Mouse (Mus musculus) small intestine, adult 10 weeks (tissue): Measurements from ENCODE around the gene Zscan4b. TPM values are rescaled to one million over a fixed set of nuclear protein-coding genes. Genes with fewer than 3 reads are reported as not detected.

Experiments used
- polyA plus RNA-seq: library from polyadenylated mRNA; stranded (reverse); fragments of 350-450 nt; fragmentation: Illumina TruSeq; extraction: RNeasy Lipid Tissue Mini Kit (QIAGEN cat#74804); gene quantifications from one replicate; pipeline ENCODE4 v1.2.3, GENCODE M21; 2014; ENCODE audit warnings: low replicate concordance

The Zscan4b gene
- polyA plus RNA-seq = not detected

DNA sequence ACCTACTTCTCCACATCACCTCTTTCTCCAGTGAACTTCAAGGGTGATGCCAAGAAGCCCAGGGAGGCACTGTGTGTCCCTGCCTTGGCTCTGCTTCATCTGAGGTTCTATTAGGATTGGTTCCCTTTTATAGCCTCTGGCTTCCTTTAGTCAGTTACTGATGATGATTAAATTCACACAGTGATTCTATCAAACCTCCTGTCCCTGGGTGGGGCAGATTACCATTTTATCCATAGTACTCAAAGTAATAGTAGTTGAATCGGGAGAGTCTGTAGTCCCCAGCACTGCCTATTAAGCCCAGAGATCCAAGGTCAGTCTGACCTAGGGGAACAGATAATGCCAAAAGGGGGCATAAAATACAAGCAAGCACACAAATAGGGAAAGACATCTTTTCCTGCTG is at the start of gene Zscan4b:
Zscan4b (minus strand) TSS at position 101 of the 400 bp plus-strand sequence.

Other genes with a start within 250 kb of the Zscan4b start
- not detected for gene Nlrp4b, start 217.3 kb downstream of the Zscan4b start, polyA plus RNA-seq
- not detected for gene Vmn1r71, start 150.7 kb downstream of the Zscan4b start, polyA plus RNA-seq
- gene Zscan4c, start 100.7 kb upstream of the Zscan4b start, polyA plus RNA-seq = not detected
- gene Zscan4-ps1, start 164.6 kb upstream of the Zscan4b start, polyA plus RNA-seq = not detected